Mouse (Mus musculus): ENCODE data around the gene Zfp735.

GRCm38 (mm10) chr11:73688478-73688877, at the start of gene Zfp735:
- no peak for TF ChIP-seq CTCF (IDR thresholded peaks at IDR 0.05; ENCODE audit: low read depth)
- no peak for TF ChIP-seq EP300 (IDR thresholded peaks at IDR 0.05; ENCODE audit: low read depth)

Measured in liver, embryonic 14.5 days (tissue).